Mouse (Mus musculus) right cerebral cortex, adult 2 months (tissue): ENCODE measurements around the gene Cntn4.
A peak's percentile ranks its signal among the peaks of the same experiment; 100 is the strongest.

Source experiments
- DNase-seq, 2 experiments: peaks; one replicate each; pipeline ENCODE4 v3.0.0; 2021 to 2022; ENCODE audit warnings: low spot score in 2 of 2

The Cntn4 gene

DNA sequence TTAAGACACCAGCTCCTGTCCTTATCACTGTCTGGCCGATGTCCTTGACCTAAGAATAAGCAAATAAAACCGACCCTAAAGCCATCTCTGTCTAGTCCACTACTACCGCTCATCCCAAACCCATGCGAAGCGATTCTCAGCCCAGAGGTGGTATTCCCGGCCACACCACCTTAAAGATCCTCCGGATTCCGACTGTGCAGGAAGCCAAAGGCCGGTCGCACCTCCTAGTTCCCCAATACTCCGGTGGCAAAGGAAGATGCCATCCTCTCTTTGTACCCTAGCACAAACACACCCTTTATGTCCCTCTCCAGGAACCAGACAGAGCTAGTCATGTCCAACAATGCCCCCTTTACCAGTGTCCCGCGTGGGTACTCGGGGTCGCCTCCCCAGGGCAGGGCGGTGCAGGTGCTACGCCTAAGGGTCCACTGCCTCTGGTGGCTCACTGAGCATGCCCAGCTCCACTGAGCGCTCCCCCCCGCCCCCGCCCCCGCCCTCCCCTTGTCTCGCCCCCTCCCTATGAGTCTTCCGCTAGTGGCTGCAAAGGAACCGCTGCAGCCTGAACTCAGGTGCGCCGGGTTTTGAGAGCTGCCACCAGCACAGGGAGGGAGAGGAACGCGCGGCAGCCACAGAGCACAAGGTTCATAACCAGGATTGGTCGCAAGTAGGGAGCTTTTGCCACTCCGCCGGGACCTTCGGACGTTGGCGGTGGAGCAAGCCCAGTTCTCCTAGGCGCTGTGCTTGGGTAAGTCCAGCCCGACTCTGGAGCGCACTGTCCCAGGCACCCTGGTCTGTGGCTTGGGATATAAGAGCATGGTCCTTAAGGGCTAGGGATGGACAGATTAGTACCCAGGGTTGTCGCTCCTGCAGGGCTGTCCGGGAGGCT, at the start of gene Cntn4:
TSS of gene Cntn4 (plus strand) at position 512 of the 883 bp plus-strand sequence.
- peak; percentile 75 to 76 for DNase-seq

DNA sequence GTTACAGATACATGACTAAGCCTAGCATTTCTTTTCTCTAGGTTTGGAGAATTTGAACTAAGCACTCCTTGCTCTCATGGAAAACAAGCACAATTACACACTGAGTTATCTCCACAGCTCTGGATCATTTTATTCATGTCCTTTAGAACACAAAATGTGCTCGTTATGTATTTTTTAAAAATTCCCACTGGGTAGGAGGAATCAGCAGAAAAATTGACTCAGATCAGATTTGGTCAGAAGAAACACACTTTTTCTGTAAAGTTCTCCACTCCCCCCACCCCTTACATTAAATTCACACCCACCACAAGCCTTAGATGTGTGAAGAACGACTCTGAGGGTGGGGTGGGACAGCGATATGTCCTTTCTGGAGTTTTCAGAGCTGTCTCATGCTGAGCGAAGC, 3.2 kb upstream of the Cntn4 start:
- no peak for DNase-seq

DNA sequence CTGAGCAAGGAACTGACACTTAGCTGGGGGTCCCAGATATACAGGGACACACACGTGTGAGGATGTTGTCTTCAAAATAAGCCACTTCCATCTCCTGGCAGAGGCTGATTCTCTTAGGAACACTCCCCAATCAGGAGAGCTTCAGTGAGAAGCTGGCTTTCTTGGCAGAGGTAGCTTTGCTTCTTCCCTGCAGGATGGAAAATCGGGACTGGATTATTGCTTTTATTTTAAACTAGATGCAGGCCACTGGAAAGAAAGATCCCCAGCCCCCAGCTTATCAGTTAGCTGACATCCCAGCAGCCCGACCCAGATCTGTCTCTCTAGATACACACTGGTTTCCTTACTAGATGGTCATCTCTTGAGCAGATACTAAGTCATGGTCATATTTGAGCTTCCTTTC, 2.4 kb upstream of the Cntn4 start:
- DNase-seq = peak; percentile 38 to 60

DNA sequence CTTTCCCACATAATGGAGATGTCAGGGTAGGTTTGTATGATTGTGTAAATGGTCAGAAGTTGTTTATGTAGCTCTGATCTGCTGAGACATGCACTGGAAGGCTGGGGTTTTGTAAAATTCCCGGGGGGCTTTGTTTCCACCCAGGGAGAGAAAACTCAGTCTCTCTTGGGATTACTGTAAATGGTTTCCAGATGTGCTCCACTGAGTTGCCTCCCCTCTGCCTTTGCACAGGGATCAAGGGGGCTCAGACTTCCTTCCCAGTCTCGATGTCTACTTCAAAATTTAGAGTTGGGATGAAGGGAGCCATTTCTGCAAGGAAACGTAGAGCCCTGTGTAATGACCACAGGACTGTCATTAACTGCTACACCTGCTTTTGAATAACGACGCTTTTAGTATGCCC, 823 bp upstream of the Cntn4 start:
- no peak for DNase-seq

DNA sequence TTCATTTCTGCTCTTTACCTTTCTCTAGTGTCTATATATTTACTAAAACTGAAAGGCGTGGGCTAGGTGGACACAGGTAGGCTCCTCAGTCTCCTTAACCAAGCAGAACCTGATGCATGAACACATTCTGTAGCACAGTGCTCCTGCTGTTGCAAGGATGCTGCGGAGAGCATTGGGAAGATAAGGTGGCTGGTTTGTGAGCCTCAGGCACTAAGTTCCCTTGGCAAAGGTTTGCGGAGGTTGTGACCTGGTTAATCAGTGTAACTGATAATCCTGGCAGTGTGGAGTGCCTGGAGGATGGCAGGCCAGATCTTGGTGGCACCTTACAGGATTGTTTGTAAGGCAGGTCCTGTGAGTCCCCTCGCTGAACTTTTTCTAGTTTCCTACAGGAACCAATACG, 1.3 kb downstream of the Cntn4 start:
- DNase-seq = no peak

DNA sequence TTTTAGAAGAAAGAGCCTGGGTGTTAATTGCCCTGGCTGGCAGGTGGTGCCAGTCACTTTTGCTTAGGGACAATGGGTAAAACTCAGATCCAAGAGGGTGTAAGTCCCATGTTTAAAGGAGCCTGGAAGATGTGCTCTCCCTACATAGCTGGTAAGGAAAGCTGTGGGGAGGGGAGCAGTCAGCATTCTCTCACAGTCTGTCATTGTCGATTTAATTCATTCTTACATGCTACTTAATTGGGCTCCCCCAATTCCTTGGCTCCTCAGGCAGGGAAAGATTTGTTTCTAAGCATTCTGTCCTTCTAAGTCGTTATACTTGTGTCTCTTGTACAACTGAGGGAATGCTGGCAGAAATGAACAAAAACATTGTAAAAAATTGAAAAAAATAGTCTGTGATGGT, 4.0 kb downstream of the Cntn4 start:
- no peak for DNase-seq

DNA sequence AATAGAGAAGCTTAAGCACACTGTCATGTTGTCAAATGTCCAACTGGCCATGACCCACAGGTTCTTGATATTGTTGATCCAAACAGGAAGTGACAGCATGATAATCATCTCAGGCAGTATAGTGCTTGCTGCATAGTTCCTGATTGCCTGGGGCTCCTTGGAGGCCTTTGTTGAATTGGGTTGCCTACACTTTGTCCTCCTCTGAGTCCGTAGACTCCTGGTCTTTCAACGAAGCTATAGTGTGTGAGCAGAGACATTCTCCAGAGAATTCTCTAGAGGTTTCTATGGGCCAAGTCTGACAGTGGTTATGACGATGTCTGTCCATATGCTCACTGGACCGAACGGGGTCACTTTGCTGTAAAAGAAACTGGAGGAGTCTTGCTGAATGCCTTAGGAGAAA, 5.8 kb downstream of the Cntn4 start:
- no peak for DNase-seq

DNA sequence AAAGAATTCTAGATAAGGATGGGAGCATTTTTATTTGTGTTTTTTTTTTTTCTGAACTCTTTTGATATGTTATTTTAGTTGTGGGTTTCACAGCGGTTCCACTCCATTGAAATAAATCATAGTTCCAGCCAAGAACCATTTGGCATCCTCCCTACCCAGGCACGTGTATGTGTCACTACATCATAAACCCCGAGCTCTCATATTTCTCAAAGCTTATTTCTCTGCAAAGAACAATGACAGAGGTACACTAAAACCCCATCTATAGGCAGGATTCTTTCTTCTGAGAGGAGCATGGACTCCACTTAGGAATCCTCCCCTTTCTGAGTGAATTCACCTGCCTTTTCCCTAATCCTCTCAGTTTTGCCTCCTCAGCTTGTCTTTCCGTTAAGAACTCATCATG, 6.7 kb downstream of the Cntn4 start:
- no peak for DNase-seq

DNA sequence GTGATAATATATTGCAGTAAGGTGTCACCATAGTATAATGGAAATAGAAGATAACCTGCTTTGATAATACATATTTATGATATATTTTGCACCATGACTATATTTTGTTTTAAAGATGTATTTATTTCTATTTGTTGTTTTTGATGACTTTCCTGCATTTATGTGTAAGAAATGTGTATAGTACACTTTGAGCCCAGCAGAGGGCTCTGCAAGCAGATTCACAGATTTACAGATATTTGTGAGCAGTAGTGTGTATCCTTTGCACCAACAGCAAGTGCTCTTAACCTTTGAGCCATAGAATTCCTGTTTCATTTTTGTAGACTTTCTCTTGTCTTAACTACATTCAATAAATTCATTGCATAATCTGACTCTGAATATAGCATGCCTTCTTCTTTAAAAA, 10.7 kb downstream of the Cntn4 start:
- DNase-seq = no peak

DNA sequence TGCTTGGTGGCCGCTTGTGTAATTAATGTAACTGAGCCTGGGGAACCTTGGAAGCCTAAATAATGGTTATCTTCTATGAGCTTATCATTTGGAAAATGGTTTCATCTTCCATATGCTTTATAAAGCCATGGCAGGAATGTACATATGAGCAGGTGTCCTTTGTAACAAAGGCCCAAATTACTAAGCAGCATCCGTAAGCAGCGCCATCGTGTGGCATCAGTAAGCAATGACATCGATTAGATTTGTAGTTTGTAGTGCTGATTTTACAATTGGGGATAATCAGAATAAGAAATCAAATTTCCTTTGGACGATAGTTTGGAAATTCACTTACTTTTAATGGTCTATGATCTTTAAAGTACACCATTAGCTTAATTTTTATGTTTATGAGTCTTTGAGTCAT, 64.6 kb downstream of the Cntn4 start:
- no peak for DNase-seq

DNA sequence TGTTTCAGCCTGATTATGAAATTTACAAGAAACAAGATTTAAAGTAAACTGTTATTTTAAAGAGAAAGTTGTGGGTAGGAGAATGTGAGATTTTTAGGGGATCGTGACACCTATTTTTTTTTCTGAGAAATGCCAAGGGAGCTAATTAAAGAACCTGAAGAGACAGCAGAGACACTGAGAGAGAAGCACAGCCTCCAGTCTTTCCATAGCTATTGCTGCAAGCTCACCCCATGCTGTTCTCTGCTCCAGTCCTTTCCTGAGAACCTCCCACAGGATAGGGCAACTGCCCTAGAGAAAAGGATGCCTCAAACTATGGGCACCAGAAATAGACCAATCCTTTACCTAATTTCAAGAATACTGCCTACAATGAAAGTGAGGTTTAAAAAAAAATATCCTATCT, 103.2 kb downstream of the Cntn4 start:
- DNase-seq = peak in 1 of 2 experiments; percentile 24

DNA sequence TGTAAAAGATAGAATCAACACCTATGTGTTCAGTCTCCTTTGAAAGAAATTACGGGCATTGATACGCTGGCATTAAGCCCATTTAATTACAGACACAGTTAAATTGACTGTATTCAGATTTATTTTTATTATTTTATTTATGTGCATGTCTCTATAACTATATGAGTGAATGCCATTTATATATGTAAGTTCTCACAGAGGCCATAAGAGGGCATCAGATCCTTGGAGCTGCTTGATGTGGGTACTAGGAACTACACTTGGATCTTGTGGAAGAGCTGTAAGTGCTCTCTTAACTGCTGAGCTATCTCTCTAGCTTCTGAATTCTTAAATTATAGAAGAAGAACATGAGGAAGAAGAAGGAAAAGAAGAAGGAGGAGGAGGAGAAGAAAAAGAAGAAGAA, 111.0 kb downstream of the Cntn4 start:
- no peak for DNase-seq

DNA sequence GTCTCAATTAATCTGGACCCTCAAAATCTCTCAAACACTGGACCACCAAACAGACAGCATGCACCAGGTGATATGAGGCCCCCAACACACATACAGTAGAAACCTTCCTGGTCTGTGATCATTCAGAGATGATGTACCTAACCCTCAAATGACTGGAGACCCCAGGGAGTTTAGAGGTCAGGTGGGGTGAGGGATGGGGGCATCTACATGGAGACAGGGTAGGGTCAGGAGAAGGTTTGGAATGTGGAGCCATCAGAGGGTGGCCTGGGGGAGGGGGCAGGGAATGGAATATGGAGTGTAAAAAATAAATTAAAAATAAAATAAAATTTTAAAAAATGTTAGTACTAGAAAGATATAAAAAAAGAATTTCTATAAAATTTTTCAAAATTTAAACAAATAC, 157.6 kb downstream of the Cntn4 start:
- DNase-seq = no peak

DNA sequence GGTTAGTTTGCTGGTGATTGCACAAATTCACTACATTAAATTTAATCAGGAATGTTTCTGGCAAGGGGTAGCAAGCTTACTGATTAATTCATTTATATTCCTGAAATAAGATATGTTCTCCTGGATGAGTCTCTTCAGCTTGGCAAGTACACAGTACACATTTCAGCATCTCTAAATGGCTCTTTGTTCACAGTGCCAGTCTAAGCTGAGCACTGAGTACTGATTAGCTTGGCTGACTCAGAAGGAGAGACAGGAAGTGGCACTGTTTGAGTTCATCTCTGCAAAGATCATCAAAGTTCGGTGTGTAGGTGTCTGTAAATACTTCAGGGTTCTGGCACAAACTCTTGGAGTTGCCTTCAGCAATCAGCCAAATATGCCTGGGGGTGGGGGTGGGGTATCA, 169.8 kb downstream of the Cntn4 start:
- DNase-seq = peak; percentile 14 to 16

DNA sequence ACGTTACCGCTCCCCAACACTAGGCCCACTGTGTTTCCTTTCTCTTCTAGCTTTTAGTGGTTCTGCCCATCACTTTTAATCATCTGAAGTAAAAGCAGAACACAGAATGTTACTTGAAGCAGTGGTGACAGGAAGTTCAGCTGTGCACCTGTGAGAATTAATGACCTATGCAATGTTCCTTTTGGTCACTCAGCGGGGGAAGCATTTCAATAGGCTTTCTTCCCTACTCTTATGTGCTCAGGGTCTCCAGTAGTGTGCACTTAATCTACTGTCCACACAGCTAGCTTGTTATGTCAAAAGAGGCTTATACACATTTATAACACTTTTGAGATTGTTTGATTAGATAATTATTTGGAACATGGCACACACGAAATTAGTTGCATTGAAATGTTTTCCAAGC, 215.4 kb downstream of the Cntn4 start:
- no peak for DNase-seq

DNA sequence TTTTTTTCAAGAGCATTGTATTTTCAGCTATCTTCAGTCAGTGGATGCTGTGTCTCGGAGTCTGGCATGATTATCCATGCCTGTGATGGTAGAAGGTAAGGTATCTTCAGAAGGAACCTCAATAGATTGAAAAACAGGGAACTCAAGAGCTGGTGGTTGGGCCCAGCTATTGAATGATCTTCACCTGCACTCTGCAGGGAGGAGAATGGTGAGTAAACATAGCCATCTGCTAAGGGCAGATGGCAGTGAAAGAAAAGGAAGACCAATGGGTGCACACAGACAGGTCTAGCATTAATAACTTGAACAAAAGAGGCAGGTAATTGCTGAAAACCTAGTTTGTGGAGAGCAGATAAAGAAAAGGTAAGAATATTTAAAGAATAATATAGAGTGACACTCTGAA, 261.0 kb downstream of the Cntn4 start:
- DNase-seq = no peak

DNA sequence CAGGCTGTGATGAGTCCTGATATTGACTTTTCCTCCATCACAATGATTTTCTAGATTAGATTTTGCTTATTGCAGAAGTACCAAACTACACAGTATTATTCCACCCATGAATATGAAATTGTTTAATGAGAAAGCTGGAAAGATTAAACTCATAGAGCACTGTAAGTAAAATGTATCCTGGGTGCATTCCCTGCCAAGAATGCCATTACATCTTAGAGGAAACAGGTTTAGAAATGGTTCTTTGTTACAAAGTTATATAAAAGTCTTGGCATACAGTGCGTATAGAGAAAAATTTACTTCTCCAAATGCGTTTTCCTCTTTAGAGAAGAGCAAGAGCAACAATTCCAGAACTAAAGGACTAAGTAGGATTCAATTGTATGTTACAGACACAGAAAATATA, 261.8 kb downstream of the Cntn4 start:
- DNase-seq = no peak

DNA sequence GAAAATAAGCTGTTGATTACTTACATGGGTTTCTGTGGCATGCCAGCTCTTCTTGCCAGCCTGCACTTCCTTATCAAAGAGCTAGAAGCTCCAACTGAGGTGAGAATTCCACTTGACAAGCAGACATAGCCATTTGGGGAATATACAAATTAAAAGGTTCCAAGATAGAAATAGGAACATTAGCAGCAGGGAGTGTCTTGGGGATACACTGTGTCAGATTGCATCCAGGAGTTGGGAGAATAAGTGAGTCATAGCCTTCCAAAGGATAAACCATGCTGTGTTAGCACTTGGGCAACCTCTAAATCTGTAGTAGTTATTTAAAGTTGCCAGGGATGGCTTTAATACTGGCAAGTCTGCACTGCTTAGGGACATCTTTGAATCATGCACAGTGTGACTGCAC, 263.1 kb downstream of the Cntn4 start:
- peak; percentile 14 to 23 for DNase-seq

DNA sequence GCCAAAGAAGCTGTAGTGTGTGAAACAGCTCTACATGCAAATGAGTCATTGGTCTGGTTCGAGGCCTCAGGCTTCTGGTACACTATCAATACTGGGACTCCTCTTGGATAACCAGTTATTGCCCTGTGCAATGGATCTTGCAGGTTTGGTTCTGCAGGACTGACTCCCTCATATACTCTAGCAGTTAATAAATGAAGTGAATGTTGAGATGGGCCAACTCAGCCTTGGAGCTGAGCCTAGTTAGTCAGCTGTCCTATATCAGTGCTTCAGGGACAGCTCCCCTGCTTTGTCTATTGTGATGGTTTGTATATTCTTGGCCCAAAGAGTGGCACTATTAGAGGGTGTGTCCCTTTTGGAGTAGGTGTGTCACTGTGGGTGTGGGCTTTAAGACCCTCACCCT, 314.0 kb downstream of the Cntn4 start:
- DNase-seq = no peak

DNA sequence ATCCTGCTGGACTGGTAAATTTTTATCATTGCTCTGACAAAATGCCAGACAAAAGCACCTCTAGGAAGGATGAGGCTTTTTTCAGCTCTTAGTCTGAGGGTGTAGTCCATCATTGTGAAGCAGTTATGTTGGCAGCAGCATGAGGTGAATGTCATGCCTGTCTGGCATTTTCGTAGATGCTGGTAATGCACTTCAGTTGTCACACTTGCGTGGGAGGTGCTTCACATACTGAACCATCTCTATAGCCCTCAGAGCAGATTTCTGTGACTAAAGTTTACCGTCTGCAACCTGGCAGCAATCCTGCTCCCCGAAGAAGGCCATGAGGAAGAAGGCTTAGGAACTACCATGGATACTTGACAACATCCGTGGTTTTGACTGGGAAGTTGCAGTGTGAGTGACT, 335.6 kb downstream of the Cntn4 start:
- peak; percentile 24 to 25 for DNase-seq

DNA sequence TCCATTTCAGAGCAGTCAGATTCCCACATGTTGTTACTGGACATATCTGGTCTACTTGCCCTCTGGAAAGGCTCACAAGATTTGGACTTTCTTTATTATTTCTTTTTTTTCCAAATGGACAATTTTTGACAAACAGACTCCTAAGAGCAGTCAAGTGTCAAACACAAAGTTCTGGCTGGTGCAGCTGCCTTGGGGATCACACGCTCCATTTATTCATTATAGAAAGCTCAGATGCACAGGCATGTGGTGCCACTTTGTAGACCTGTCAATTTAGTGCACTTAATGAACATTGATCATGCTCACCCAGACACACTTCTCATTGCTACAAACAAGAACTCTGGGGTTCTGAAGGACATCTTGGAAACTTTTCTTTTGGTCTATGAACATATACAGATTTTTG, 337.7 kb downstream of the Cntn4 start:
- no peak for DNase-seq

DNA sequence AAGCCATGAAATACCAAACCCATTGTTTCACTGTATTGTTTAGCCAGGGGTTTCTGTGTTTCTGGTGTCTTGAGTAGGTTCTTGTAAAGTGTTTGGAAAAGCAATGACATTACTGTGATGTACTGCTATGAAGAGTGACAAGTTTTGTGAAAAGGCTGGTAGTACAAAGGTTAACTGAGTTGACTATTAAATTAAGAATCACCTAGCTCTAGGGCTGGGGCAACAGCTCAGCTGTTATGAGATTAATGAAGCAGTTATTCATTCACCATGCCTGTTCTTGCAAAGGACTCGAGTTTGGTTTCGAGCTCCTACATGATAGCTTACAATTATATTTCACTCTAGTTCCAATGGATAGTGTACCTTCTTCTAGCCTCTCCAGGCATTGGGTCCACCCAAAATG, 371.4 kb downstream of the Cntn4 start:
- DNase-seq = no peak

DNA sequence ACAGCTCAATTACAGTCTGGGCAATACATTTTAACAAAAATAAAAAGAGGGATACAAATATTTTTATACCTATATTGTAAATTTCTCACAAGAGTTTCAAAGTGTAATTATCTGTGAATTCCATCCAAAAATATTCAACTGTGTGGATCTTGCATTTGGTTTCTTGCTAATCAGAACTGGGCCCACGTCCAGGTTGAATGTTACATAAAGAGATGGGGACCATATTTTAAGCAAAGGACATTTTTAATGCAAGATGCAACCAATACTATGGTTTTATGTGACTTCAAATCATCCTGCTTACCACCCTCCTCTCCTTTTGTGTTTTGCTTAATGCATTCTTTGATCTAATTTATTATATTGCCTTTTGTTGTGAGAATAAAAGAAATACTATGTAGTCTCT, 378.7 kb downstream of the Cntn4 start:
- peak; percentile 28 to 44 for DNase-seq

DNA sequence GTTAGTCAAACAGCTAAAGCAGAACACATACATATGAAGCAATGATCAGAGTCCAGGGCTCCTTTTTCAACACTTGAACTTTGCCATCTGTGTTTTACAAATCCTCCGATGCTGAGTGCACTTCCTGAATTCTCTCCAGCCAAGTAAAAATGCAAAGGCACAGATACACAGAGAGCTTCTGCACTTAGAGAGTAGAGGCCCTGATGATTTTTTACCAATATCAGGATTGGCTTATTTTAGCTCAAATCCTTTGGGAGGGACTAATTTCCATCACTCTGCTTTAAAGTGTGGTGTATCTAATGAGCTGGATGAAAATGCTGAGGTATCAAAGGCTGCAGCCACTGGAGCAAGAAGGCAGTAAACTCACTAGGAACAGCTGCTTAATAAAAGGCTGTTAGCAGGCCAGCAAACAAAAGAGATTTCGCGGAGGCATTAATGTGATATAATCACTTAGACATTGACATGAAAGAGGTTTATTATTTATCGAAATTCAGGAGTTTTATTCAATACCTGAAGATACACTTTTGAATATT, 400.7 kb downstream of the Cntn4 start:
- no peak for DNase-seq
